In the genomic region with DNA sequence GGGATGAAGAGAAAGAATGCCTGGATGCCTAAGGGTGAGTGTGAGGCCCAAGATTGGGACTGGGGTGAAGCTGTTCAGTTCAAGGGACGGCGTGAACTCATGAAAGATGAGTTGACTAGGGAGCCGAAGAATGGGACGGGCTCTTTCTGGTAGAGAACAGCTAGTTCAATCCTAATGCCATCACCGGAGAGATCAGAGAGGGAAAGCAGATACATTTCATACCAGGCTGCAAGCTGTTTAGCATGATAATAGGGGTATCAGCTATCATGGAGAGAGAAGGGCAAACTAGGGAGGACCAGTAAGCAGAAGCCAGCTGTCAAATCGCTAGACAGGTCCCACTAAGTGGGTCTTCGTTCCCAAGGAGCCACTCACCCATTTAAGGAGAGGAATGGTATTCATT, we compare ENCODE assay signal across 14 mouse cellular contexts.
"Had no signal": no experiment of that assay in that cellular context is flagged by ENCODE, and none has a peak within 500 bp of the region (broad histone marks: within the 10 kb centered on the region; RNA-seq: fewer than 3 reads in every experiment).

No protein-coding gene starts in this region.

- H3K4me1 ChIP-seq: limb, embryonic 15.5 days; midbrain, embryonic 13.5 days; stomach, embryonic 15.5 days had no signal

- H3K9me3 ChIP-seq: limb, embryonic 15.5 days; stomach, embryonic 15.5 days had no signal

- H3K27ac ChIP-seq: limb, embryonic 15.5 days; midbrain, embryonic 13.5 days; stomach, embryonic 15.5 days had no signal

- H3K4me3 ChIP-seq: limb, embryonic 15.5 days; midbrain, embryonic 13.5 days; stomach, embryonic 15.5 days had no signal

- H3K9ac ChIP-seq: limb, embryonic 15.5 days; midbrain, embryonic 13.5 days; stomach, embryonic 15.5 days had no signal

- H3K27me3 ChIP-seq: limb, embryonic 15.5 days; midbrain, embryonic 13.5 days; stomach, embryonic 15.5 days had no signal

- ATAC-seq: intestine, embryonic 16.5 days; lung, postnatal 0 days; midbrain, embryonic 13.5 days had no signal

- DNase-seq: kidney, adult 8-10 months; kidney, postnatal 36 days; layer of hippocampus, adult 9-11 months; left cerebral cortex, postnatal 4 days; lung, adult 2 months; lung, postnatal 36 days; right cerebral cortex, postnatal 14 days; thymus, adult 2 months; thymus, postnatal 36 days had no signal

- H3K36me3 ChIP-seq: limb, embryonic 15.5 days; midbrain, embryonic 13.5 days; stomach, embryonic 15.5 days had no signal

- H3K4me2 ChIP-seq: limb, embryonic 15.5 days; midbrain, embryonic 13.5 days; stomach, embryonic 15.5 days had no signal
